Mouse (Mus musculus) limb, embryonic 12.5 days (tissue): ENCODE results near the gene Mvp. TPM values are rescaled to one million over a fixed set of nuclear protein-coding genes. Genes with fewer than 3 reads are reported as not detected.
A peak's percentile ranks its signal among the peaks of the same experiment; 100 is the strongest.

Experiments
- ATAC-seq: fragments of 200-750 bp; cut with Nextera tagmentation; 2 replicates; pipeline ENCODE4 v1.8.0; 2017; ENCODE audit warnings: low read depth, moderate TSS enrichment; ENCODE audit not compliant: insufficient number of reproducible peaks, insufficient read depth, low FRiP score, low TSS enrichment
- H3K27ac ChIP-seq: fragments of 300-500 bp; sonication (generic); 2 replicates; pipeline ENCODE4 v1.5.1; 2016; ENCODE audit warnings: mild to moderate bottlenecking, moderate library complexity
- H3K27me3 ChIP-seq: fragments of 300-500 bp; sonication (generic); 2 replicates; pipeline ENCODE4 v1.6.1; 2016; ENCODE audit warnings: mild to moderate bottlenecking, moderate library complexity
- H3K36me3 ChIP-seq: fragments of 300-500 bp; sonication (generic); 2 replicates; pipeline ENCODE4 v1.6.1; 2016; ENCODE audit warnings: mild to moderate bottlenecking, moderate library complexity
- H3K4me1 ChIP-seq: fragments of 300-500 bp; sonication (generic); replicated peaks from 2 replicates; pipeline ENCODE4 v1.6.1; 2016
- H3K4me2 ChIP-seq: fragments of 300-500 bp; sonication (generic); 2 replicates; pipeline ENCODE4 v1.6.1; 2016; ENCODE audit warnings: mild to moderate bottlenecking, moderate library complexity
- H3K4me3 ChIP-seq: fragments of 300-500 bp; sonication (generic); replicated peaks from 2 replicates; pipeline ENCODE4 v1.5.1; 2016; ENCODE audit warnings: mild to moderate bottlenecking
- H3K9ac ChIP-seq: fragments of 300-500 bp; sonication (generic); replicated peaks from 2 replicates; pipeline ENCODE4 v1.6.1; 2016; ENCODE audit warnings: mild to moderate bottlenecking, moderate library complexity
- H3K9me3 ChIP-seq: fragments of 300-500 bp; sonication (generic); 2 replicates; pipeline ENCODE4 v1.6.1; 2016; ENCODE audit warnings: mild to moderate bottlenecking, moderate library complexity
- WGBS: fragments of 180-500 bp; shearing (Covaris S2); methylation state at CpG from one replicate; pipeline ENCODE4 v1.1.7; 2016; 5-methylcytosine and 5-hydroxymethylcytosine counted together
- polyA plus RNA-seq: library from polyadenylated mRNA; unstranded; fragments of >200 nt; fragmentation: Nextera tagmentation; extraction: Ambion mirVana; gene quantifications from 2 replicates; pipeline ENCODE4 v1.2.1, GENCODE M21; 2016

Mvp gene
- polyA plus RNA-seq, 1 experiment from 2014 or later, result 4.1 TPM

GRCm38 (mm10) chr7:127024755-127025555 lies 10.5 kb upstream of the Mvp start:
- Histone ChIP-seq H3K4me1 (peaks cover 58% of the 10 kb centered on the region), H3K36me3 (peaks cover 59% of the 10 kb centered on the region)
- under 1% methylated on average over 30 of the region's 30 CpGs for WGBS

GRCm38 (mm10) chr7:127023896-127024690 lies 9.7 kb upstream of the Mvp start:
- no peak for ATAC-seq
- 0 out of 2 replicates have a peak overlapping the region, but pooled peaks have one; percentile 99 for H3K27ac ChIP-seq
- H3K4me3 ChIP-seq, result peak overlapping the region; percentile 98
- no peaks in the 10 kb centered on the region for H3K27me3 ChIP-seq
- H3K9ac ChIP-seq, result peak overlapping the region; percentile 99
- WGBS, result 30% methylated on average over 19 of the region's 19 CpGs
- peak overlapping the region; percentile 92 for H3K4me2 ChIP-seq
- H3K4me1 ChIP-seq, result peaks cover 66% of the 10 kb centered on the region
- peaks cover 51% of the 10 kb centered on the region for H3K36me3 ChIP-seq
- H3K9me3 ChIP-seq, result no peaks in the 10 kb centered on the region

More at GRCm38 (mm10) chr7:127024755-127025555, 10.5 kb upstream of the Mvp start:
- Histone ChIP-seq H3K4me2 (peak overlapping the region; percentile 92), H3K27me3 (no peaks in the 10 kb centered on the region), H3K27ac (peak overlapping the region; percentile 99), H3K9me3 (no peaks in the 10 kb centered on the region), H3K9ac (peak overlapping the region; percentile 99), H3K4me3 (peak overlapping the region; percentile 98)
- no peak for ATAC-seq

- peak overlapping the region; percentile 92 for H3K4me2 ChIP-seq
- H3K27ac ChIP-seq, result peak overlapping the region; percentile 46
- WGBS, result 83% methylated on average over 13 of the region's 13 CpGs
- peak overlapping the region; percentile 98 for H3K4me3 ChIP-seq
- peaks cover 46% of the 10 kb centered on the region for H3K36me3 ChIP-seq
- H3K9ac ChIP-seq, result peak overlapping the region; percentile 99
- H3K27me3 ChIP-seq, result no peaks in the 10 kb centered on the region
- ATAC-seq, result no peak
- H3K9me3 ChIP-seq, result no peaks in the 10 kb centered on the region
- H3K4me1 ChIP-seq, result peaks cover 72% of the 10 kb centered on the region
These were observed 8.9 kb upstream of the Mvp start for GRCm38 (mm10) chr7:127023272-127023691.

- peak overlapping the region; percentile 98 for H3K4me3 ChIP-seq
- no peak for ATAC-seq
- peak overlapping the region; percentile 99 for H3K9ac ChIP-seq
- WGBS, result 89% methylated on average over 7 of the region's 7 CpGs
- peaks cover 41% of the 10 kb centered on the region for H3K36me3 ChIP-seq
- no peaks in the 10 kb centered on the region for H3K9me3 ChIP-seq
- peak overlapping the region; percentile 92 for H3K27ac ChIP-seq
- H3K4me1 ChIP-seq, result peaks cover 72% of the 10 kb centered on the region
- no peaks in the 10 kb centered on the region for H3K27me3 ChIP-seq
- peak overlapping the region; percentile 92 for H3K4me2 ChIP-seq
These were observed 8.3 kb upstream of the Mvp start for GRCm38 (mm10) chr7:127022528-127023271.

- WGBS, result 36% methylated on average over 3 of the region's 5 CpGs
- Histone ChIP-seq H3K36me3 (peaks cover 40% of the 10 kb centered on the region), H3K4me1 (peaks cover 73% of the 10 kb centered on the region)
These were observed 7.4 kb upstream of the Mvp start for GRCm38 (mm10) chr7:127021563-127022527.

GRCm38 (mm10) chr7:127020901-127021562 lies 6.6 kb upstream of the Mvp start, which contains the start of the genes Gm42742 and Prrt2:
Gene Gm42742, minus strand, starts transcription at chr7:127021097.
Gene Prrt2, minus strand, starts transcription at chr7:127021211.
- peak; percentile 9; the same call in 1 of the 2 replicates for ATAC-seq
- Histone ChIP-seq H3K27me3 (no peaks in the 10 kb centered on the region), H3K36me3 (peaks cover 40% of the 10 kb centered on the region), H3K27ac (peak within 1 kb of the TSS; percentile 92), H3K4me2 (peak within 1 kb of the TSS; percentile 92), H3K4me3 (peak within 1 kb of the TSS; percentile 58), H3K9ac (peak within 1 kb of the TSS; percentile 74), H3K4me1 (peaks cover 75% of the 10 kb centered on the region), H3K9me3 (no peaks in the 10 kb centered on the region)
- WGBS, result under 1% methylated on average over 37 of the region's 37 CpGs

More at GRCm38 (mm10) chr7:127021563-127022527, 7.4 kb upstream of the Mvp start:
- no peak for ATAC-seq
- Histone ChIP-seq H3K4me3 (peak overlapping the region; percentile 58), H3K9ac (peak overlapping the region; percentile 74), H3K4me2 (peak overlapping the region; percentile 92), H3K27ac (peak overlapping the region; percentile 92), H3K27me3 (no peaks in the 10 kb centered on the region), H3K9me3 (no peaks in the 10 kb centered on the region)

GRCm38 (mm10) chr7:127020491-127020890 lies 6.1 kb upstream of the Mvp start:
- peaks cover 45% of the 10 kb centered on the region for H3K36me3 ChIP-seq

GRCm38 (mm10) chr7:127020031-127020430 lies 5.6 kb upstream of the Mvp start:
- Histone ChIP-seq H3K4me1 (peaks cover 85% of the 10 kb centered on the region), H3K9ac (peak overlapping the region; percentile 74), H3K27me3 (no peaks in the 10 kb centered on the region), H3K36me3 (peaks cover 49% of the 10 kb centered on the region), H3K4me3 (peak overlapping the region; percentile 58), H3K27ac (peak overlapping the region; percentile 92), H3K4me2 (peak overlapping the region; percentile 92), H3K9me3 (no peaks in the 10 kb centered on the region)
- WGBS, result 63% methylated on average over 3 of the region's 3 CpGs
- ATAC-seq, result no peak

More at GRCm38 (mm10) chr7:127020491-127020890, 6.1 kb upstream of the Mvp start:
- peak overlapping the region; percentile 92 for H3K4me2 ChIP-seq
- H3K4me1 ChIP-seq, result peaks cover 80% of the 10 kb centered on the region
- peak overlapping the region; percentile 74 for H3K9ac ChIP-seq
- H3K4me3 ChIP-seq, result peak overlapping the region; percentile 58
- ATAC-seq, result no peak
- no peaks in the 10 kb centered on the region for H3K27me3 ChIP-seq
- H3K27ac ChIP-seq, result peak overlapping the region; percentile 92
- no peaks in the 10 kb centered on the region for H3K9me3 ChIP-seq
- WGBS, result 40% methylated on average over 5 of the region's 5 CpGs

- peaks cover 50% of the 10 kb centered on the region for H3K36me3 ChIP-seq
- H3K27ac ChIP-seq, result peak overlapping the region; percentile 92
- WGBS, result 81% methylated on average over 14 of the region's 14 CpGs
- ATAC-seq, result no peak
- no peaks in the 10 kb centered on the region for H3K9me3 ChIP-seq
- peaks cover 85% of the 10 kb centered on the region for H3K4me1 ChIP-seq
- peak overlapping the region; percentile 58 for H3K4me3 ChIP-seq
- H3K4me2 ChIP-seq, result peak overlapping the region; percentile 92
- no peaks in the 10 kb centered on the region for H3K27me3 ChIP-seq
- H3K9ac ChIP-seq, result peak overlapping the region; percentile 74; the same call in 1 of the 2 replicates
These were observed 5.0 kb upstream of the Mvp start for GRCm38 (mm10) chr7:127019306-127019960.
